Mouse (Mus musculus) heart, adult 11 months (tissue): ENCODE data around the gene Zscan22.
"Not testable (repeated sequence)": the region's sequence is repeated elsewhere in the genome, so short reads cannot be mapped to it uniquely, and the experiment has no call there.

Experiments used
- DNase-seq: peaks from one replicate; pipeline ENCODE4 v3.0.0; 2022

Gene Zscan22

GRCm38 (mm10) chr7:12927693-12928589, 30.3 kb downstream of the Zscan22 start:
- DNase-seq = peak; percentile 87

GRCm38 (mm10) chr7:12933615-12934140, 36.1 kb downstream of the Zscan22 start:
- DNase-seq = no peak

GRCm38 (mm10) chr7:12934808-12935207, 37.2 kb downstream of the Zscan22 start:
- DNase-seq = no peak

GRCm38 (mm10) chr7:12937254-12937803, 39.7 kb downstream of the Zscan22 start:
- DNase-seq = not testable (repeated sequence)

- DNase-seq = no peak
These were observed 43.0 kb downstream of the Zscan22 start for GRCm38 (mm10) chr7:12940599-12940998.

GRCm38 (mm10) chr7:12943488-12943887, 45.9 kb downstream of the Zscan22 start:
- no peak for DNase-seq

GRCm38 (mm10) chr7:12949032-12949871, 51.6 kb downstream of the Zscan22 start:
- DNase-seq = peak; percentile 100

- DNase-seq = no peak
These were observed 52.2 kb downstream of the Zscan22 start for GRCm38 (mm10) chr7:12949872-12950229.

- no peak for DNase-seq
These were observed 57.3 kb downstream of the Zscan22 start for GRCm38 (mm10) chr7:12954896-12955295.

- no peak for DNase-seq
These were observed 59.9 kb downstream of the Zscan22 start for GRCm38 (mm10) chr7:12957511-12957910.
